Mouse (Mus musculus): Measurements from ENCODE around the gene Jagn1.

GRCm38 (mm10) chr6:113441147-113441680 is 1.2 kb upstream of the Jagn1 start:
- TF ChIP-seq CTCF (IDR thresholded peaks at IDR 0.05; ENCODE audit: borderline replicate concordance, control insufficient read depth, extremely low read depth, insufficient read depth, low read length, poor library complexity) (no peak), POLR2A (IDR thresholded peaks at IDR 0.05; ENCODE audit: control insufficient read depth, extremely low read depth, insufficient read depth, low read length, poor library complexity) (no peak)
